Mouse (Mus musculus): ENCODE measurements around the gene Dtd1.

Dtd1 gene

DNA sequence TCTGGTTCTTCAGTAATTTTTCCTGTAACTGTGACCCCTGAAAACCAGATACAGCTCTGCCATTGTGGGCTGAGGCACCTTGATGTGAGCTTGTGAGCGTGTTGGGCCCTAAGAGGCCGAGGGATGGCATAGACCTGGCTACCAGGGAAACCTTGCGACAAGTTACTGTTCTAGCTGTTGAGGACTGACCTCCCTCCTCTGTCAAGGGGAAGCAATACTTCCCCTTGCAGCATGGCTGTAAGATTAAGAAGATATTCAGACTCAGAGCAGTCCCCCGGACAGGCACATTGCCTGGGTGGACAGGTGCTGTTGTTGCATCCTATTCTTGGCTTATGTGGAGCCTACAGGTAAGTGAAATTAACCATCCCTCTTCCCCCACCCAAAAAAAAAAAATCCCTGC lies 172.1 kb downstream of the Dtd1 start:
- DNase-seq = no peak

- DNase-seq = no peak
Measured at GRCm38 (mm10) chr2:144774636-144775160, 175.0 kb downstream of the Dtd1 start.

DNA sequence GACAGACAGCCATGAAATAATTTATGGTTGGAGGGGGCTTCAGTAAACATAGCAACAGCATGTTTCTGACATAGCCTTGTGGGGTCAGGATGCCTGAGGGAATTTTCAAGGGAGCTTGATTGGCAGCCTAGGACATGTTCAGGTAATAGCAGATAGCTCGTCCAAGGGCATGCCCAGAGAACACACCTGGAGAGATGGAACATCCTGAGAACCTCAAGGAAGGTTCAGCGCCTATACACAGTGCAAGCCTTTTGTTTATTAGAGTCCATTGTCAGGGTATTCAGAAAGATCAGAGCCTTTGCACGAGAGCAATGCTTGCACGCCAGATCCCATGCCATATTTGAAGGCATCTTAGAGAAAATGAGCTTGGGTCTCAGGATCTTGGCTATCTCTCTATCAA lies 175.9 kb downstream of the Dtd1 start:
- DNase-seq = no peak

GRCm38 (mm10) chr2:144779263-144779662 lies 179.6 kb downstream of the Dtd1 start:
- no peak for DNase-seq

- DNase-seq = no peak
Measured at GRCm38 (mm10) chr2:144780731-144781130, 181.0 kb downstream of the Dtd1 start.

- DNase-seq = no peak
Measured at GRCm38 (mm10) chr2:144781871-144782270, 182.2 kb downstream of the Dtd1 start.

GRCm38 (mm10) chr2:144782481-144782880 lies 182.8 kb downstream of the Dtd1 start:
- no peak for DNase-seq

GRCm38 (mm10) chr2:144783190-144783589 lies 183.5 kb downstream of the Dtd1 start:
- DNase-seq = no peak

DNA sequence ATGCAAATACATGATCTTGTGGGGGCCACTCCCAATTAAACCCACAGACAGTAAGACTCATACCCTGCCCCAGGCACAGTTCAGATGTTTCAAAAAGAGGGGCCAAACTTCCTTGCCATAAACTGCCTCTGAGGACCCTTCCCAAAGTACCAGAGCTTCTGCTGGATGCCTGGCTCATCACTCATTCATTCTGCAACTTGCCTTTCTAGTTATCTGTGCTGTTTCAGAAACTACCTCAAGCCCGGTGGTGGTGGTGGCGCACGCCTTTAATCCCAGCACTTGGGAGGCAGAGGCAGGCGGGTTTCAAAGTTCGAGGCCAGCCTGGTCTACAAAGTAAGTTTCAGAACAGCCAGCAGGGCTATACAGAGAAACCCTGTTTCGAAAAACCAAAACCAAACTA lies 184.1 kb downstream of the Dtd1 start:
- DNase-seq = no peak

DNA sequence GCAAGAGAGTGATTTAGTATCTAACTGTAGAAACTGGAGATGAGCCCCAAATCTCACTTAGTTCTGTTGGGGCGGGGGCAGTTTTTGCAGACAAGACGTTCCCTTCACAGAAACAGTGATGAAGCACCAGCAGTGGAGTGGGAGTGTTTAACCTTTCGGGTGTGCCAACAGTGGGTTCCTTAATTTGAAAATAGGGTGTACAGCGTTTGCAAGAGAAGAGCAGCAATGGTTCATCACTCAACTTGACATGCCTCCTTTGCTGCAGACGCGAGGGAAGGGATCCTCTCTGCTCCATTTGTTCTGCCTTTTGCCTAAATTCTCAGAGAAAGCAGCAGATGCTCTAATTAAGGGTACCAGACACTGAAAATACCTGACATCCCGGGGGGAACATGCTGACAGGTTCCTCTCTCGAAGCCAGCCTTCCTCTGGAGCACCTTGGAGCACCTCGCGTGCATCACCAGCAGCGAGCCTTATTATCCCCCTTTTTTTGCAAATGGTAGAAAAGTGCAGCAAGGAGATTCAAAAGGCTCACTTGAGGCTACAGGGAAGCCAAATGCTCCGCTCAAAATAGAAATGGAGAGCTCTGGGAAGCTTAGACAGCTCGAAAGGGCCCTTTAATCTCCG lies 192.1 kb downstream of the Dtd1 start:
- no peak for DNase-seq

- DNase-seq = no peak
Measured at GRCm38 (mm10) chr2:144797515-144797914, 197.8 kb downstream of the Dtd1 start.

DNA sequence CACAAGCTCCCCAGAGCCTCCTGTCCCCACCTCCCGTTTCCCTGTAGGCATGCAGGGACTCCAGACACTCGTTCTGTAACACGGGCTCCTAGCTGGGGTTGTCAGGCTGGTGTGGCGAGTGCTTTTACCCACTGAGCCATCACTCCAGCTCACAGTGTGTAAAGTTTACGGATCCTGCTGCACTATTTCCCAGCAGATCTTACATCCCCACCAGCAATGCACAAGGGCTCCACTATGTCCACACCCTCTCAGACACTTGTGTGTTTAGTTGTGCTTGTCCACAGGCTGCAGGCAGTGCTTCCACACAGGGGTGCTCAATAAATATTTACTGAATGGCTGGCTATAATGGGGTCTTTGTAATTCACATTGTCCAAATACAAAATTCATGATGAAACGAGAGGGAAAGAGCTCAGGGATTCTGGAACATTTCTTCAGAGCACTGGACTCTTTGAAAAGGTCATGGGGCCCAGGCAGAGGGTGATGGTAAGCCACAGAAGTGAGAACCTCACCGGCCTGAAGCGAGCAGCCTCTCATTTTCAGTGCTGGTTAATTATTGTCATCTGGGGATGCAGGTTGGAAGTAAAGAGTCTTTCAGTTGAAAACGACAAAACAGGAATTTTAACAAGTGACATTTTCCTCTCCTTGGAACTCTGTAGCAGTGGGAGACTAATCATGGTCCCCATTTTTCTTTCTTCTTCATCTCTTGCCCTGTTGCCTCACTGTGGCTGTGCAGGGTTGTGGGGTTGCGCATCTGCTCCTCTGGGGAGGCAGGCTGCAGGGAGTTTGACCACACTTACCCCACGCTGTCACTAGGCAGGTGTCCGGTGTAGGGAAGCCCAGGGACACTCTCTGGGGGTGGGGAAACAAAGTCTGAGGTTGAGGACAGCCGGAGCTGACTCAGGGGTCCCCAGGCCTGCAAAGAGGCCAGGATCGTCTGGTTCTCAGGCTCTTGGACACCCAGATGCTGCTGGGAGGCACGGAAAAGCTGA lies 208.4 kb downstream of the Dtd1 start:
- DNase-seq = no peak
